Mouse (Mus musculus): ENCODE data around the gene 4931422A03Rik. TPM values are rescaled to one million over a fixed set of nuclear protein-coding genes. Genes with fewer than 3 reads are reported as not detected.

4931422A03Rik gene
- polyA plus RNA-seq, 1 experiment from 2014 or later = 2.2 TPM

GRCm38 (mm10) chr2:103938573-103938972 is 89.6 kb downstream of the 4931422A03Rik start:
- H3K4me1 ChIP-seq = peaks cover 8% of the 10 kb centered on the region
- no peak overlapping the region for H3K9ac ChIP-seq
- WGBS = 82% methylated on average over 1 of the region's 1 CpGs

GRCm38 (mm10) chr2:103937670-103938069 is 90.5 kb downstream of the 4931422A03Rik start:
- ATAC-seq (ENCODE audit: low FRiP score, low read depth) = no peak
- Histone ChIP-seq H3K27me3 (replicated peaks) (no peaks in the 10 kb centered on the region), H3K36me3 (no peaks in the 10 kb centered on the region), H3K27ac (no peak overlapping the region), H3K4me1 (peaks cover 8% of the 10 kb centered on the region), H3K4me3 (no peak overlapping the region), H3K4me2 (replicated peaks) (no peak overlapping the region), H3K9me3 (no peaks in the 10 kb centered on the region), H3K9ac (no peak overlapping the region)
- WGBS = 73% methylated on average over 2 of the region's 2 CpGs

More at GRCm38 (mm10) chr2:103938573-103938972, 89.6 kb downstream of the 4931422A03Rik start:
- no peaks in the 10 kb centered on the region for H3K36me3 ChIP-seq
- no peak for ATAC-seq (ENCODE audit: low FRiP score, low read depth)
- no peak overlapping the region for H3K27ac ChIP-seq
- H3K9me3 ChIP-seq = no peaks in the 10 kb centered on the region
- H3K4me2 ChIP-seq (replicated peaks) = no peak overlapping the region
- H3K4me3 ChIP-seq = no peak overlapping the region
- no peaks in the 10 kb centered on the region for H3K27me3 ChIP-seq (replicated peaks)

- Histone ChIP-seq H3K27me3 (replicated peaks) (no peaks in the 10 kb centered on the region), H3K9me3 (no peaks in the 10 kb centered on the region), H3K4me3 (no peak overlapping the region), H3K4me2 (replicated peaks) (no peak overlapping the region), H3K36me3 (no peaks in the 10 kb centered on the region), H3K9ac (no peak overlapping the region), H3K27ac (no peak overlapping the region), H3K4me1 (peaks cover 13% of the 10 kb centered on the region)
- WGBS = 95% methylated on average over 2 of the region's 2 CpGs
- ATAC-seq (ENCODE audit: low FRiP score, low read depth) = no peak
Observed at GRCm38 (mm10) chr2:103936666-103937065, 91.5 kb downstream of the 4931422A03Rik start.

GRCm38 (mm10) chr2:103935691-103936435 is 92.3 kb downstream of the 4931422A03Rik start:
- Histone ChIP-seq H3K36me3 (no peaks in the 10 kb centered on the region), H3K27me3 (replicated peaks) (no peaks in the 10 kb centered on the region), H3K9ac (no peak overlapping the region), H3K4me3 (no peak overlapping the region), H3K27ac (no peak overlapping the region), H3K4me1 (peaks cover 17% of the 10 kb centered on the region), H3K4me2 (replicated peaks) (no peak overlapping the region), H3K9me3 (no peaks in the 10 kb centered on the region)
- 53% methylated on average over 10 of the region's 10 CpGs for WGBS
- ATAC-seq (ENCODE audit: low FRiP score, low read depth) = no peak

- H3K4me3 ChIP-seq = no peak overlapping the region
- no peaks in the 10 kb centered on the region for H3K27me3 ChIP-seq (replicated peaks)
- ATAC-seq (ENCODE audit: low FRiP score, low read depth) = no peak
- no peaks in the 10 kb centered on the region for H3K36me3 ChIP-seq
- H3K4me2 ChIP-seq (replicated peaks) = no peak overlapping the region
- 83% methylated on average over 3 of the region's 3 CpGs for WGBS
- no peaks in the 10 kb centered on the region for H3K9me3 ChIP-seq
- peaks cover 21% of the 10 kb centered on the region for H3K4me1 ChIP-seq
- H3K27ac ChIP-seq = no peak overlapping the region
- no peak overlapping the region for H3K9ac ChIP-seq
Observed at GRCm38 (mm10) chr2:103934670-103935069, 93.5 kb downstream of the 4931422A03Rik start.

GRCm38 (mm10) chr2:103934270-103934669 is 93.9 kb downstream of the 4931422A03Rik start:
- Histone ChIP-seq H3K27ac (no peak overlapping the region), H3K9me3 (no peaks in the 10 kb centered on the region), H3K4me3 (no peak overlapping the region), H3K4me2 (replicated peaks) (no peak overlapping the region), H3K9ac (no peak overlapping the region), H3K27me3 (replicated peaks) (no peaks in the 10 kb centered on the region), H3K4me1 (peaks cover 21% of the 10 kb centered on the region), H3K36me3 (no peaks in the 10 kb centered on the region)
- no peak for ATAC-seq (ENCODE audit: low FRiP score, low read depth)
- WGBS = 42% methylated on average over 7 of the region's 7 CpGs

- no peak overlapping the region for H3K4me3 ChIP-seq
- 73% methylated on average over 9 of the region's 9 CpGs for WGBS
- no peak overlapping the region for H3K9ac ChIP-seq
- H3K27ac ChIP-seq = no peak overlapping the region
- H3K4me1 ChIP-seq = peaks cover 21% of the 10 kb centered on the region
- H3K9me3 ChIP-seq = no peaks in the 10 kb centered on the region
- no peaks in the 10 kb centered on the region for H3K27me3 ChIP-seq (replicated peaks)
- H3K36me3 ChIP-seq = no peaks in the 10 kb centered on the region
- ATAC-seq (ENCODE audit: low FRiP score, low read depth) = no peak
- no peak overlapping the region for H3K4me2 ChIP-seq (replicated peaks)
Observed at GRCm38 (mm10) chr2:103932480-103932879, 95.7 kb downstream of the 4931422A03Rik start.

- peaks cover 21% of the 10 kb centered on the region for H3K4me1 ChIP-seq
- WGBS = 57% methylated on average over 2 of the region's 2 CpGs
Observed at GRCm38 (mm10) chr2:103932025-103932424, 96.1 kb downstream of the 4931422A03Rik start.

GRCm38 (mm10) chr2:103931511-103931911 is 96.7 kb downstream of the 4931422A03Rik start:
- H3K27me3 ChIP-seq (replicated peaks) = no peaks in the 10 kb centered on the region
- no peak overlapping the region for H3K4me2 ChIP-seq (replicated peaks)
- ATAC-seq (ENCODE audit: low FRiP score, low read depth) = no peak
- no peak overlapping the region for H3K4me3 ChIP-seq
- no peaks in the 10 kb centered on the region for H3K36me3 ChIP-seq
- H3K4me1 ChIP-seq = peaks cover 21% of the 10 kb centered on the region
- no peak overlapping the region for H3K27ac ChIP-seq
- no peaks in the 10 kb centered on the region for H3K9me3 ChIP-seq
- H3K9ac ChIP-seq = no peak overlapping the region
- WGBS = 78% methylated on average over 7 of the region's 7 CpGs

More at GRCm38 (mm10) chr2:103932025-103932424, 96.1 kb downstream of the 4931422A03Rik start:
- ATAC-seq (ENCODE audit: low FRiP score, low read depth) = no peak
- H3K27me3 ChIP-seq (replicated peaks) = no peaks in the 10 kb centered on the region
- H3K9me3 ChIP-seq = no peaks in the 10 kb centered on the region
- no peak overlapping the region for H3K27ac ChIP-seq
- H3K4me2 ChIP-seq (replicated peaks) = no peak overlapping the region
- no peak overlapping the region for H3K4me3 ChIP-seq
- H3K36me3 ChIP-seq = no peaks in the 10 kb centered on the region
- no peak overlapping the region for H3K9ac ChIP-seq

- no peak overlapping the region for H3K4me2 ChIP-seq (replicated peaks)
- H3K4me3 ChIP-seq = no peak overlapping the region
- peaks cover 13% of the 10 kb centered on the region for H3K4me1 ChIP-seq
- H3K9me3 ChIP-seq = no peaks in the 10 kb centered on the region
- H3K36me3 ChIP-seq = no peaks in the 10 kb centered on the region
- 38% methylated on average over 13 of the region's 13 CpGs for WGBS
- no peaks in the 10 kb centered on the region for H3K27me3 ChIP-seq (replicated peaks)
- 0 out of 2 replicates have a peak, but pooled peaks have one; percentile 35 for ATAC-seq (ENCODE audit: low FRiP score, low read depth)
- no peak overlapping the region for H3K9ac ChIP-seq
- no peak overlapping the region for H3K27ac ChIP-seq
Observed at GRCm38 (mm10) chr2:103930306-103931019, 97.7 kb downstream of the 4931422A03Rik start.

- Histone ChIP-seq H3K27ac (no peak overlapping the region), H3K36me3 (no peaks in the 10 kb centered on the region), H3K9ac (no peak overlapping the region), H3K4me1 (peaks cover 13% of the 10 kb centered on the region), H3K9me3 (no peaks in the 10 kb centered on the region), H3K27me3 (replicated peaks) (no peaks in the 10 kb centered on the region), H3K4me3 (no peak overlapping the region), H3K4me2 (replicated peaks) (no peak overlapping the region)
- WGBS = 16% methylated on average over 1 of the region's 1 CpGs
- ATAC-seq (ENCODE audit: low FRiP score, low read depth) = peak; percentile 46; the same call in 1 of the 2 replicates
Observed at GRCm38 (mm10) chr2:103927610-103928145, 100.5 kb downstream of the 4931422A03Rik start.

GRCm38 (mm10) chr2:103926586-103927113 is 101.5 kb downstream of the 4931422A03Rik start:
- no peak for ATAC-seq (ENCODE audit: low FRiP score, low read depth)
- Histone ChIP-seq H3K27me3 (replicated peaks) (no peaks in the 10 kb centered on the region), H3K27ac (no peak overlapping the region), H3K9ac (no peak overlapping the region), H3K4me3 (no peak overlapping the region), H3K4me1 (peaks cover 8% of the 10 kb centered on the region), H3K4me2 (replicated peaks) (no peak overlapping the region), H3K36me3 (no peaks in the 10 kb centered on the region), H3K9me3 (no peaks in the 10 kb centered on the region)
- 87% methylated on average over 4 of the region's 4 CpGs for WGBS
